Mouse (Mus musculus): ENCODE results near the gene Nlrp9b.

DNA sequence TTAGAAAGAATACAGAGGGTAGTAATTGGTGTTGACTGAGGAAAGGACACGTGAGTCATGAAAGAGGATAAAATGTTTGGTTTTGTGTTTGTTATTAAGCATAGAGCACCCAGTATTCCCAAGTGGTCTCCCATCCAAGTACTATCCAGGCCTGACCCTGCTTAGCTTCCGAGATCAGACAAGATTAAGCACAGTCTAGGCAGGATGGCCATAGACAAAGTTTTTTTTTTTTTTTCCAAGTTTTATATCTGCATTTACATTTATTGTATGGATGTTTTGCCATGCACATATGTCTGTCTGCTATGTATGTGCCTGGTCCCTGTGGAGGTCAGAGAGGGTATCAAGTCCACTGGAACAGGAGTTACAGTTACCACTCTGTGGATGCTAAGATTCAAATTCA is 18.7 kb downstream of the Nlrp9b start:
- no peak for TF ChIP-seq CTCF (IDR thresholded peaks at IDR 0.05; ENCODE audit: borderline replicate concordance, control insufficient read depth, extremely low read depth, insufficient read depth, low read length, poor library complexity)
- TF ChIP-seq POLR2A (IDR thresholded peaks at IDR 0.05; ENCODE audit: control insufficient read depth, extremely low read depth, insufficient read depth, low read length, poor library complexity): no peak
